Mouse (Mus musculus) liver, adult 2 months (tissue): ENCODE results near the gene Tmem139. TPM values are rescaled to one million over a fixed set of nuclear protein-coding genes. Genes with fewer than 3 reads are reported as not detected.

Source experiments
- DNase-seq: peaks from one replicate; pipeline ENCODE4 v3.0.0-alpha.2; 2011; ENCODE audit warnings: low read depth, low spot score; ENCODE audit errors: extremely low read depth
- H3K27ac ChIP-seq: fragments of 200-500 bp; replicated peaks from 2 replicates; pipeline ENCODE4 v1.5.1; 2012; ENCODE audit warnings: low read depth, mild to moderate bottlenecking, control low read depth, inconsistent platforms, low read length; ENCODE audit not compliant: insufficient read depth
- H3K27me3 ChIP-seq: fragments of 200-500 bp; 2 replicates; pipeline ENCODE4 v1.6.1; 2012; ENCODE audit warnings: mild to moderate bottlenecking, moderate library complexity, low read length, inconsistent platforms; ENCODE audit not compliant: control insufficient read depth, insufficient read depth
- H3K36me3 ChIP-seq: fragments of 200-500 bp; 2 replicates; pipeline ENCODE4 v1.6.1; 2012; ENCODE audit warnings: low read length, inconsistent platforms; ENCODE audit not compliant: control insufficient read depth, insufficient read depth
- H3K4me1 ChIP-seq: fragments of 200-500 bp; 2 replicates; pipeline ENCODE4 v1.6.1; 2011; ENCODE audit warnings: low read length; ENCODE audit not compliant: control insufficient read depth, insufficient read depth
- H3K4me3 ChIP-seq: fragments of 200-500 bp; 2 replicates; pipeline ENCODE4 v1.5.1; 2011; ENCODE audit warnings: low read depth, mild to moderate bottlenecking, control low read depth, low read length, moderate library complexity; ENCODE audit not compliant: insufficient read depth
- H3K79me2 ChIP-seq: fragments of 200-500 bp; 2 replicates; pipeline ENCODE4 v1.6.1; 2012; ENCODE audit warnings: inconsistent platforms, mild to moderate bottlenecking, low read length, moderate library complexity; ENCODE audit not compliant: control insufficient read depth, insufficient read depth
- H3K9ac ChIP-seq: fragments of 200-500 bp; 2 replicates; pipeline ENCODE4 v1.6.1; 2012; ENCODE audit warnings: low read depth, mild to moderate bottlenecking, control low read depth, inconsistent platforms, low read length
- CTCF ChIP-seq: fragments of 200-500 bp; IDR thresholded peaks from 2 replicates; pipeline ENCODE4 v1.5.1; 2011; ENCODE audit warnings: low read depth, low read length, control low read depth
- POLR2A ChIP-seq: fragments of 200-500 bp; IDR thresholded peaks from 2 replicates; pipeline ENCODE4 v1.6.1; 2011; ENCODE audit warnings: low read length, control low read depth; ENCODE audit not compliant: insufficient read depth; ENCODE audit errors: extremely low read depth
- WGBS: fragments of 180-500 bp; shearing (Covaris S2); methylation state at CpG from one replicate; pipeline ENCODE4 v1.1.7; 2018; 5-methylcytosine and 5-hydroxymethylcytosine counted together
- polyA plus RNA-seq: library from polyadenylated mRNA; depleted of rRNA; stranded (reverse); fragments of >200 nt; gene quantifications from 2 replicates; pipeline ENCODE4 v1.2.3, GENCODE M21; 2012
- total RNA-seq: library from RNA; depleted of rRNA; stranded (reverse); fragments of >200 nt; gene quantifications from 2 replicates; pipeline ENCODE4 v1.2.3, GENCODE M21; 2014

The Tmem139 gene
- total and polyA plus RNA-seq, 2 experiments = 0.37 to 0.46 TPM

DNA sequence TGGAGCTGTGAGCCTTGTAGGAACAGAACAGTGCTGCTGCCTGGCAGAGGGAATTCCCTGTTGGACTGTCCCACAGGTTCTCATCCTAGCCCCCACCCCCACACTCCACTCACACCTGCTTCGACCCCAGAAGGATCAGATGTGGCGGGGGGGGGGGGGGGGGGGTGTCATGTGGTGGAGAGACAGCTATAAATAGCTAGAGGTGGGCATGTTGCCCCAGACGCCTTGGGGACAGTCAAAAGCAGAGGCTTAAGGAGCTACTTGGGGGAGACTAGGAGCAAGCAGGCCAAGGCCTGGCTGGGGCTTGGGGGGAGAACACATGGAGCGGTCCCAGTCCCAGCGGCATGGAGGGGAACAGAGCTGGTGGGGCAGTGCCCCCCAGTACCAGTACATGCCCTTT is 24.7 kb downstream of the Tmem139 start, which contains the start of gene Clcn1:
Gene Clcn1 (plus strand): TSS at position 238 of the 400 bp plus-strand sequence.
- Histone ChIP-seq H3K4me3 (no peak within 1 kb of the TSS), H3K27me3 (no peaks in the 10 kb centered on the region), H3K9ac (no peak within 1 kb of the TSS), H3K36me3 (peaks cover 7% of the 10 kb centered on the region; the same call in 1 of the 2 replicates), H3K4me1 (no peaks in the 10 kb centered on the region; the same call in 1 of the 2 replicates), H3K79me2 (no peaks in the 10 kb centered on the region), H3K27ac (no peak within 1 kb of the TSS)
- no peak for TF ChIP-seq CTCF
- no peak for TF ChIP-seq POLR2A
- no peak for DNase-seq
- WGBS = 84% methylated on average over 4 of the region's 5 CpGs

- no peaks in the 10 kb centered on the region; the same call in 1 of the 2 replicates for H3K36me3 ChIP-seq
- no peak overlapping the region for H3K4me3 ChIP-seq
- TF ChIP-seq POLR2A = no peak
- TF ChIP-seq CTCF = no peak
- H3K27ac ChIP-seq = no peak overlapping the region
- H3K9ac ChIP-seq = no peak overlapping the region
- no peaks in the 10 kb centered on the region for H3K79me2 ChIP-seq
- H3K4me1 ChIP-seq = no peaks in the 10 kb centered on the region; the same call in 1 of the 2 replicates
- H3K27me3 ChIP-seq = no peaks in the 10 kb centered on the region
- no peak for DNase-seq
Measured at GRCm38 (mm10) chr6:42287562-42287961, 25.8 kb downstream of the Tmem139 start.

DNA sequence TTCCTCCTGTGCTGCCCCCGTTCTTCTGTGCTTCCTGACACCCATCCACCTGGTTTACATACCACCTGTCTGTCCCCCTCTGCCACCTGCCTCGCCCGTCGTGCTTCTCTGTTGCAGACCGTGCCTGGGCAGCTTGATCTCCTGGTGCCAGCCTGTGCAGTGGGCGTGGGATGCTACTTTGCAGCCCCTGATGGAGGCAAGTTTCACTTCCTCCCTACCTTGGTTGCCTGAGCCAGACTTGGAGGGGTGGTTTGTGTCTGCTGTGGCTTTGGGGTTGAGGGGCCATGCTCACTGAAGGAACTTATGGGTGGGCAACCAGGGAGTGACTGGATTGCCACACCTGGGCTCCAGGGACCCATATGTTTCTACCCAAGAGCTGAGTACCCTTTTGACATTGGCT is 31.6 kb downstream of the Tmem139 start:
- TF ChIP-seq CTCF (no peak), POLR2A (no peak)

DNA sequence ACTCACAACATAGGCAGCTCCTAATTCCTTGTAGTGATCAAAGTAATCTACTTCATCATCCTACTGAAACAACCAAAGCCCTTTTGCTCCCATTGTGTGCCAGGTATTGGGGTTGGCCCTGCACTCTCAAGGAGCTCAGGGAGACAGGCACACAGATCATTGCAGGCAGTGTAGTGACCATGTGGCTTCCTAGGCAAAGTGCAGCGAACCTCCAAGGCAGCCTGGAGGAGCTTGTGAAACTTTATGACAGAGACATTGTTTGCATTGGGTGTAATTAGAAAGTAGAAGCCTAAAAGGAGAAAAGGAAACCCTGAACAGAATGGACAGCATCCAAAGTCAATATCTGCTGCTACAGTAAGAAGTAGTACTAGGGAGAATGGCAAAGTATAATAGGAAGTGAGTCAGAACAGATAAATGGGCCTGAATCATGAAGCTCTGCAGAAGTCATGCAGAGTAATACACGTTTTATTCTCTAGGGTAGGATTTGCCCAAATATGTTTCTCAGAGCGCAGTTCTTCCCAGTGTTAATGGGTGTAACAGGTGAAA is 33.9 kb downstream of the Tmem139 start:
- H3K27ac ChIP-seq = no peak overlapping the region
- H3K79me2 ChIP-seq = no peaks in the 10 kb centered on the region
- WGBS = 72% methylated on average over 3 of the region's 3 CpGs
- no peak overlapping the region for H3K4me3 ChIP-seq
- no peak overlapping the region for H3K9ac ChIP-seq
- no peaks in the 10 kb centered on the region for H3K4me1 ChIP-seq
- TF ChIP-seq CTCF (no peak), POLR2A (no peak)
- no peak for DNase-seq
- H3K36me3 ChIP-seq = no peaks in the 10 kb centered on the region
- no peaks in the 10 kb centered on the region for H3K27me3 ChIP-seq

More for the DNA sequence above, 31.6 kb downstream of the Tmem139 start:
- no peak for DNase-seq
- H3K27me3 ChIP-seq = no peaks in the 10 kb centered on the region
- H3K36me3 ChIP-seq = no peaks in the 10 kb centered on the region
- WGBS = 91% methylated on average over 6 of the region's 6 CpGs
- H3K9ac ChIP-seq = no peak overlapping the region
- H3K79me2 ChIP-seq = no peaks in the 10 kb centered on the region
- no peaks in the 10 kb centered on the region for H3K4me1 ChIP-seq
- no peak overlapping the region for H3K27ac ChIP-seq
- H3K4me3 ChIP-seq = no peak overlapping the region

DNA sequence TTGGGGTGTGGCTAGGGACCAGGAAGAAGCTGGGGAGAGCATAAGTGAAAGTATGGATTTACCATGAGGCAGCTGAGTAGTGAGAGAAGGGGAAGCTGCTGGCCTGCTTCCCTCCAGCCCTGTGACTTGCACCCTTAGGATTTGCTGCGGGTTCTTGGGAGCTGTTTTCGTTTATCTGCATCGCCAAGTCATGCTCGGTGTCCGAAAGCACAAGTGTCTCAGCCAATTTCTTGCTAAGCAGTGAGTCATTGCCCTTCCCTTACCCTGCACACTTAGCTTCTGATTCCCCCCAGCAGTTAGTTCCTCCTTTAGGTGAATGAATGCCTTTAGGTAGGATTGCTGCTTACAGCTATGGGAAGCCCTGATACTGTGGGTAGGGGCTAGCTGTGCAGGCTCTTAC is 37.6 kb downstream of the Tmem139 start:
- no peak overlapping the region for H3K9ac ChIP-seq

GRCm38 (mm10) chr6:42309816-42310378 is 48.1 kb downstream of the Tmem139 start:
- H3K4me1 ChIP-seq = no peaks in the 10 kb centered on the region
- H3K4me3 ChIP-seq = no peak overlapping the region
- H3K36me3 ChIP-seq = no peaks in the 10 kb centered on the region
- H3K79me2 ChIP-seq = no peaks in the 10 kb centered on the region
- H3K27ac ChIP-seq = no peak overlapping the region
- no peak for DNase-seq
- H3K9ac ChIP-seq = no peak overlapping the region
- TF ChIP-seq CTCF (peak; percentile 34), POLR2A (no peak)
- 58% methylated on average over 8 of the region's 8 CpGs for WGBS
- no peaks in the 10 kb centered on the region for H3K27me3 ChIP-seq

More for the DNA sequence above, 37.6 kb downstream of the Tmem139 start:
- no peaks in the 10 kb centered on the region for H3K36me3 ChIP-seq
- H3K4me3 ChIP-seq = no peak overlapping the region
- 77% methylated on average over 5 of the region's 5 CpGs for WGBS
- no peak for DNase-seq
- H3K4me1 ChIP-seq = no peaks in the 10 kb centered on the region
- no peak overlapping the region for H3K27ac ChIP-seq
- no peaks in the 10 kb centered on the region for H3K27me3 ChIP-seq
- H3K79me2 ChIP-seq = no peaks in the 10 kb centered on the region
- no peak for TF ChIP-seq CTCF
